Mouse (Mus musculus): ENCODE data around the gene Ttc27. TPM values are rescaled to one million over a fixed set of nuclear protein-coding genes. Genes with fewer than 3 reads are reported as not detected.

The Ttc27 gene
- polyA plus RNA-seq, 1 experiment: 11.1 TPM

GRCm38 (mm10) chr17:74846031-74846891 is 128.7 kb downstream of the Ttc27 start:
- H3K4me1 ChIP-seq (ENCODE audit: control insufficient read depth, insufficient read depth, low read length): no peaks in the 10 kb centered on the region; the same call in 1 of the 2 replicates
- 30% methylated on average over 10 of the region's 10 CpGs for WGBS
- no peak overlapping the region for H3K27ac ChIP-seq (ENCODE audit: insufficient read depth, low read length)
- no peak for DNase-seq
- TF ChIP-seq POLR2A (IDR thresholded peaks at IDR 0.05; ENCODE audit: borderline replicate concordance, insufficient read depth, low read length) (no peak), CTCF (IDR thresholded peaks at IDR 0.05; ENCODE audit: borderline replicate concordance, insufficient read depth, low read depth, low read length) (no peak)
- no peaks in the 10 kb centered on the region for H3K27me3 ChIP-seq (ENCODE audit: control insufficient read depth, insufficient read depth, low read length)
- H3K4me3 ChIP-seq (replicated peaks; ENCODE audit: insufficient read depth, low read depth, low read length): no peak overlapping the region

- Histone ChIP-seq H3K27me3 (ENCODE audit: control insufficient read depth, insufficient read depth, low read length) (no peaks in the 10 kb centered on the region), H3K4me3 (replicated peaks; ENCODE audit: insufficient read depth, low read depth, low read length) (no peak overlapping the region), H3K27ac (ENCODE audit: insufficient read depth, low read length) (no peak overlapping the region), H3K4me1 (ENCODE audit: control insufficient read depth, insufficient read depth, low read length) (no peaks in the 10 kb centered on the region; the same call in 1 of the 2 replicates)
- no peak for DNase-seq
- TF ChIP-seq CTCF (IDR thresholded peaks at IDR 0.05; ENCODE audit: borderline replicate concordance, insufficient read depth, low read depth, low read length) (no peak), POLR2A (IDR thresholded peaks at IDR 0.05; ENCODE audit: borderline replicate concordance, insufficient read depth, low read length) (no peak)
- WGBS: 68% methylated on average over 3 of the region's 3 CpGs
Observed at GRCm38 (mm10) chr17:74850216-74850615, 132.7 kb downstream of the Ttc27 start.

- 68% methylated on average over 2 of the region's 2 CpGs for WGBS
- H3K4me1 ChIP-seq (ENCODE audit: control insufficient read depth, insufficient read depth, low read length): no peaks in the 10 kb centered on the region
- no peak for TF ChIP-seq POLR2A (IDR thresholded peaks at IDR 0.05; ENCODE audit: borderline replicate concordance, insufficient read depth, low read length)
- no peak for TF ChIP-seq CTCF (IDR thresholded peaks at IDR 0.05; ENCODE audit: borderline replicate concordance, insufficient read depth, low read depth, low read length)
- no peak overlapping the region for H3K4me3 ChIP-seq (replicated peaks; ENCODE audit: insufficient read depth, low read depth, low read length)
- DNase-seq: no peak
- no peaks in the 10 kb centered on the region for H3K27me3 ChIP-seq (ENCODE audit: control insufficient read depth, insufficient read depth, low read length)
- no peak overlapping the region for H3K27ac ChIP-seq (ENCODE audit: insufficient read depth, low read length)
Observed at GRCm38 (mm10) chr17:74859298-74859697, 141.8 kb downstream of the Ttc27 start.

DNA sequence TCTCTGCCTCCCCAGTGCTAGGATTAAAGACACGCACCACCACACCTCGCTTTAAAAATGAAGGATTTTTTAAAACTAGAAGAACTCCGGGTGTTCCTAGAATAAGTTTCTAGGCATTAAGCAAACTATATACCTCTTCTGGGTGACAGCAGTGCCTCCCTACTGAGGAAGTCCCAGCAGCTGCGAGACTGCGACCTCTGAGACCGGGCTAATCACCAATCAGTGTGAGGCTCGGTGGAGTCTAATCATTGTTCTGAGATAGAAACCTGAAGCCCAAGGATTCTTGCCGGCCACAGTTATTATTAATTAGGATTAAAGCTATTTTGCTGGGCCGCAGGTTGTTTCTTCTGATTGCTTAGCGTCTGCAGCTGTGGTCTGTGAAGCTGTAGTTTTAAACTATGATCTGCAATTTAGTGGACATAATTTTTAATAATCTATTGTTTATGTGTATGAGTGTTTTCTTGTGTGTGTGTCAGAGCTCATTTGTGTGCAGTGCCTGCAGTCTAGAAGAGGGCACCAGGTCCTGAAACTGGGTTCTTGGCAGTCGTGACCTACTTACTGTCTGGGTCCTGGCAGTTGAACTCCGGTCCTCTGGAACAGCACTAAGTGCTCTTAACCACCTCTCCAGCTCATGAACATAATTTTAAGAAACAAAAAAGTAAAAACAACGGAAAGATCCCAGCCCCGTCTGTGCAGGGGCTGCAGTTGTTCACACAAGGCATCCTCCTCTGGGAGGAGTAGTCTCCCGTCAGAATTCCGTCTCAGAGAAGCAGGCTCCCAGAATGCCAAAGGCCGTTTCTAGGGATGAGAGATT is 142.9 kb downstream of the Ttc27 start:
- H3K4me3 ChIP-seq (replicated peaks; ENCODE audit: insufficient read depth, low read depth, low read length): no peak overlapping the region
- 61% methylated on average over 17 of the region's 17 CpGs for WGBS
- TF ChIP-seq CTCF (IDR thresholded peaks at IDR 0.05; ENCODE audit: borderline replicate concordance, insufficient read depth, low read depth, low read length) (no peak), POLR2A (IDR thresholded peaks at IDR 0.05; ENCODE audit: borderline replicate concordance, insufficient read depth, low read length) (no peak)
- H3K27me3 ChIP-seq (ENCODE audit: control insufficient read depth, insufficient read depth, low read length): no peaks in the 10 kb centered on the region
- H3K4me1 ChIP-seq (ENCODE audit: control insufficient read depth, insufficient read depth, low read length): no peaks in the 10 kb centered on the region
- no peak overlapping the region for H3K27ac ChIP-seq (ENCODE audit: insufficient read depth, low read length)
- peak; percentile 8 for DNase-seq

GRCm38 (mm10) chr17:74863845-74864244 is 146.3 kb downstream of the Ttc27 start:
- H3K27me3 ChIP-seq (ENCODE audit: control insufficient read depth, insufficient read depth, low read length): no peaks in the 10 kb centered on the region
- no peaks in the 10 kb centered on the region for H3K4me1 ChIP-seq (ENCODE audit: control insufficient read depth, insufficient read depth, low read length)
- H3K4me3 ChIP-seq (replicated peaks; ENCODE audit: insufficient read depth, low read depth, low read length): no peak overlapping the region
- no peak overlapping the region for H3K27ac ChIP-seq (ENCODE audit: insufficient read depth, low read length)
- DNase-seq: no peak
- WGBS: 92% methylated on average over 5 of the region's 5 CpGs
- TF ChIP-seq POLR2A (IDR thresholded peaks at IDR 0.05; ENCODE audit: borderline replicate concordance, insufficient read depth, low read length): no peak
- no peak for TF ChIP-seq CTCF (IDR thresholded peaks at IDR 0.05; ENCODE audit: borderline replicate concordance, insufficient read depth, low read depth, low read length)

- H3K27me3 ChIP-seq (ENCODE audit: control insufficient read depth, insufficient read depth, low read length): no peaks in the 10 kb centered on the region
- TF ChIP-seq POLR2A (IDR thresholded peaks at IDR 0.05; ENCODE audit: borderline replicate concordance, insufficient read depth, low read length) (no peak), CTCF (IDR thresholded peaks at IDR 0.05; ENCODE audit: borderline replicate concordance, insufficient read depth, low read depth, low read length) (no peak)
- 75% methylated on average over 10 of the region's 10 CpGs for WGBS
- H3K27ac ChIP-seq (ENCODE audit: insufficient read depth, low read length): no peak overlapping the region
- DNase-seq: no peak
- no peak overlapping the region for H3K4me3 ChIP-seq (replicated peaks; ENCODE audit: insufficient read depth, low read depth, low read length)
- H3K4me1 ChIP-seq (ENCODE audit: control insufficient read depth, insufficient read depth, low read length): no peaks in the 10 kb centered on the region
Observed at GRCm38 (mm10) chr17:74864790-74865548, 147.4 kb downstream of the Ttc27 start.
